In the genomic region with DNA sequence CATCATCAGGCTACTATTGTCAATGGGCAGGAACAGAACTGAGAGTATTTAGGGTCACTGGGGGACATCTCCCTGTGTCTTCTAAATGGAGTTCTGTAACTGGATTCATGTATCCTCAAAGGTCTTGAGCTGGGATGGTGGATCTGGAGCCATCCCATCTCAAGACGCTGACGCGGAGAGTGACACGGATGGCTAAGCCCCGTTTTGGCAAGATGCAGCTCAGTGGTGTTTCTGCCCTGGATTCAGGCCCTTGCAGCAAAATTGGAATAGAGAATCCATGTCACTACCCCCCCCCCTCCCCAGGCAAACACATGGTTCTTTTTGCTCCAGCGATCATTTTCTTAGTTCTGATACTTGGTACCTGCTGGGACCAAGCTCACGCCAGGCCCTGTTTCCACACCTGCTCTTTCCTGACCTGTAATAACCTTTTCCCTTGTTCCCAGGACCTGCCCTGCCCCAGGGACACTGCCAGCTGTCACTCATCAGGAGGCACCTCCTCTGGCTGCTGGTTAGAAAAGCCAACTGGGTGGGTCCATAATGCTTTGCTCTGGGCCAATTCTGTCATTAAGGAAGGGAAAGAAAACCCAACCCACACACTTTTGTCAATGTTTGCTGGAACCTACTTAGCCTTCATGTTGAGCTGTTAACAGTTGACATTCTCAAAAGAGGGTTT, we compare ENCODE assay signal across 13 mouse cellular contexts. TPM values are rescaled to one million over a fixed set of nuclear protein-coding genes. Genes with fewer than 3 reads are reported as not detected.
DNase-seq lines count a peak whose midpoint lies in the region; ATAC-seq and TF ChIP-seq lines count a peak whose summit lies in the region.
"Had no signal": no experiment of that assay in that cellular context is flagged by ENCODE, and none has a peak within 500 bp of the region (broad histone marks: within the 10 kb centered on the region; RNA-seq: fewer than 3 reads in every experiment).

No protein-coding gene starts in this region.

- H3K4me1 ChIP-seq in heart, embryonic 10.5 days = peaks cover 21% of the 10 kb centered on the region
- H3K4me1 ChIP-seq in liver, adult 2 months (ENCODE audit: control insufficient read depth, insufficient read depth, low read length) = peaks cover 4% of the 10 kb centered on the region; the same call in 1 of the 2 replicates
- H3K4me1 ChIP-seq in liver, embryonic 12.5 days = no peaks in the 10 kb centered on the region
- H3K4me1 ChIP-seq in lung, embryonic 14.5 days (ENCODE audit: insufficient read depth) = no peaks in the 10 kb centered on the region
- no peaks in the 10 kb centered on the region for H3K4me1 ChIP-seq in stomach, postnatal 0 days (replicated peaks; ENCODE audit: control insufficient read depth, insufficient read depth)
- no peaks in the 10 kb centered on the region for H3K4me1 ChIP-seq in midbrain, postnatal 0 days (ENCODE audit: insufficient read depth, low read length)

- no peak for TF ChIP-seq EP300 in stomach, postnatal 0 days (optimal IDR thresholded peaks at IDR 0.05)

- no peak overlapping the region for H3K4me2 ChIP-seq in liver, embryonic 12.5 days
- H3K4me2 ChIP-seq in lung, embryonic 14.5 days = no peak overlapping the region
- no peak overlapping the region for H3K4me2 ChIP-seq in stomach, postnatal 0 days (replicated peaks; ENCODE audit: low read depth)
- no peak overlapping the region for H3K4me2 ChIP-seq in midbrain, postnatal 0 days (ENCODE audit: low read depth, low read length, poor library complexity, severe bottlenecking)
- H3K4me2 ChIP-seq: limb, embryonic 15.5 days; midbrain, embryonic 11.5 days had no signal

- no peak for TF ChIP-seq POLR2A in liver, adult 2 months (IDR thresholded peaks at IDR 0.05; ENCODE audit: extremely low read depth, insufficient read depth, low read length)

- intact Hi-C loops in heart, postnatal 10 days (cut with DNase I) = no loop called here

- H3K79me2 ChIP-seq in liver, adult 2 months (ENCODE audit: control insufficient read depth, insufficient read depth, low read length) = no peaks in the 10 kb centered on the region

- DNase-seq in heart, postnatal 10 days = peak; percentile 32 to 54
- DNase-seq in heart, embryonic 10.5 days (ENCODE audit: low spot score) = no peak
- peak; percentile 88 for DNase-seq in liver, adult 2 months (ENCODE audit: extremely low read depth, low read depth, low spot score)
- DNase-seq in lung, embryonic 14.5 days = peak; percentile 46
- DNase-seq in stomach, postnatal 0 days (ENCODE audit: low spot score) = peak; percentile 66
- DNase-seq in midbrain, postnatal 0 days (ENCODE audit: low spot score) = no peak
- DNase-seq: thymus, postnatal 25 days had no signal

- no peaks in the 10 kb centered on the region for H3K9me3 ChIP-seq in heart, embryonic 10.5 days
- H3K9me3 ChIP-seq in liver, embryonic 12.5 days (replicated peaks) = no peaks in the 10 kb centered on the region
- no peaks in the 10 kb centered on the region for H3K9me3 ChIP-seq in lung, embryonic 14.5 days (ENCODE audit: low read depth, low read length)
- no peaks in the 10 kb centered on the region for H3K9me3 ChIP-seq in stomach, postnatal 0 days (ENCODE audit: control insufficient read depth, low read length)
- no peaks in the 10 kb centered on the region for H3K9me3 ChIP-seq in midbrain, postnatal 0 days (ENCODE audit: low read length)
- H3K9me3 ChIP-seq: limb, embryonic 15.5 days had no signal

- no peak overlapping the region for H3K4me3 ChIP-seq in heart, embryonic 10.5 days
- H3K4me3 ChIP-seq in liver, adult 2 months (ENCODE audit: insufficient read depth, low read depth, low read length) = no peak overlapping the region
- H3K4me3 ChIP-seq in liver, embryonic 12.5 days = no peak overlapping the region
- no peak overlapping the region for H3K4me3 ChIP-seq in lung, embryonic 14.5 days (ENCODE audit: low read depth, low read length)
- no peak overlapping the region for H3K4me3 ChIP-seq in stomach, postnatal 0 days (ENCODE audit: low read depth, low read length)
- no peak overlapping the region for H3K4me3 ChIP-seq in midbrain, postnatal 0 days (ENCODE audit: low read depth, low read length)
- H3K4me3 ChIP-seq: left cerebral cortex, adult 2 months; limb, embryonic 15.5 days had no signal

- no peaks in the 10 kb centered on the region for H3K27me3 ChIP-seq in heart, embryonic 10.5 days (ENCODE audit: insufficient read depth, poor library complexity, severe bottlenecking)
- H3K27me3 ChIP-seq in liver, adult 2 months (ENCODE audit: control insufficient read depth, insufficient read depth, low read length) = no peaks in the 10 kb centered on the region
- H3K27me3 ChIP-seq in liver, embryonic 12.5 days (replicated peaks) = no peaks in the 10 kb centered on the region
- H3K27me3 ChIP-seq in lung, embryonic 14.5 days (ENCODE audit: insufficient read depth, low read length) = no peaks in the 10 kb centered on the region
- H3K27me3 ChIP-seq in stomach, postnatal 0 days (ENCODE audit: control insufficient read depth, insufficient read depth, low read length) = no peaks in the 10 kb centered on the region
- H3K27me3 ChIP-seq in midbrain, postnatal 0 days (ENCODE audit: insufficient read depth, low read length) = no peaks in the 10 kb centered on the region
- H3K27me3 ChIP-seq: limb, embryonic 15.5 days had no signal

- H3K36me3 ChIP-seq in heart, embryonic 10.5 days = no peaks in the 10 kb centered on the region
- no peaks in the 10 kb centered on the region for H3K36me3 ChIP-seq in liver, adult 2 months (ENCODE audit: control insufficient read depth, insufficient read depth, low read length)
- H3K36me3 ChIP-seq in liver, embryonic 12.5 days = no peaks in the 10 kb centered on the region
- H3K36me3 ChIP-seq in lung, embryonic 14.5 days (ENCODE audit: insufficient read depth) = no peaks in the 10 kb centered on the region
- no peaks in the 10 kb centered on the region for H3K36me3 ChIP-seq in stomach, postnatal 0 days (ENCODE audit: control insufficient read depth, insufficient read depth, low read length)
- no peaks in the 10 kb centered on the region for H3K36me3 ChIP-seq in midbrain, postnatal 0 days (ENCODE audit: insufficient read depth, low read length)
- H3K36me3 ChIP-seq: limb, embryonic 15.5 days had no signal

- no peak for ATAC-seq in liver, embryonic 12.5 days
- peak; percentile 58; the same call in 1 of the 2 replicates for ATAC-seq in lung, embryonic 14.5 days (ENCODE audit: insufficient read depth)
- ATAC-seq in stomach, postnatal 0 days (ENCODE audit: low FRiP score, low TSS enrichment) = peak; percentile 88
- no peak for ATAC-seq in midbrain, postnatal 0 days (ENCODE audit: low FRiP score)

- WGBS in heart, embryonic 10.5 days = 88% methylated on average over 7 of the region's 7 CpGs
- 61% methylated on average over 7 of the region's 7 CpGs for WGBS in liver, adult 2 months
- 81% methylated on average over 7 of the region's 7 CpGs for WGBS in liver, embryonic 12.5 days (ENCODE audit: insufficient replicate concordance)
- 74% methylated on average over 7 of the region's 7 CpGs for WGBS in lung, embryonic 14.5 days
- 74% methylated on average over 7 of the region's 7 CpGs for WGBS in stomach, postnatal 0 days
- WGBS in midbrain, postnatal 0 days = 85% methylated on average over 7 of the region's 7 CpGs

- H3K9ac ChIP-seq in liver, adult 2 months (ENCODE audit: low read depth, low read length) = no peak overlapping the region
- no peak overlapping the region for H3K9ac ChIP-seq in liver, embryonic 12.5 days
- H3K9ac ChIP-seq in lung, embryonic 14.5 days = no peak overlapping the region
- H3K9ac ChIP-seq in stomach, postnatal 0 days (ENCODE audit: low read length) = no peak overlapping the region
- no peak overlapping the region for H3K9ac ChIP-seq in midbrain, postnatal 0 days (replicated peaks; ENCODE audit: low read length, poor library complexity, severe bottlenecking)
- H3K9ac ChIP-seq: limb, embryonic 15.5 days had no signal

- no peak overlapping the region for H3K27ac ChIP-seq in heart, embryonic 10.5 days
- H3K27ac ChIP-seq in liver, adult 2 months (replicated peaks; ENCODE audit: insufficient read depth, low read depth, low read length) = no peak overlapping the region
- no peak overlapping the region for H3K27ac ChIP-seq in liver, embryonic 12.5 days
- no peak overlapping the region for H3K27ac ChIP-seq in lung, embryonic 14.5 days (ENCODE audit: low read depth)
- no peak overlapping the region for H3K27ac ChIP-seq in stomach, postnatal 0 days (replicated peaks)
- H3K27ac ChIP-seq in midbrain, postnatal 0 days (ENCODE audit: low read depth, low read length) = no peak overlapping the region
- H3K27ac ChIP-seq: left cerebral cortex, adult 2 months; limb, embryonic 15.5 days had no signal

- TF ChIP-seq CTCF in liver, adult 2 months (IDR thresholded peaks at IDR 0.05; ENCODE audit: low read depth, low read length) = no peak
- no peak for TF ChIP-seq CTCF in lung, embryonic 14.5 days (IDR thresholded peaks at IDR 0.05; ENCODE audit: low read depth)
- TF ChIP-seq CTCF in stomach, postnatal 0 days (IDR thresholded peaks at IDR 0.05; ENCODE audit: low read depth) = no peak
- TF ChIP-seq CTCF in midbrain, postnatal 0 days (IDR thresholded peaks at IDR 0.05) = no peak

RNA-seq across cellular contexts. Expression of a gene that starts 38.1 kb away (rescaled TPM):
- total RNA-seq in heart, postnatal 10 days (2021) = not detected
- polyA plus RNA-seq in heart, embryonic 10.5 days (2016; fragmentation: Nextera tagmentation; extraction: Ambion mirVana) = not detected in 2 replicates
- not detected in 2 replicates for total RNA-seq in liver, adult 2 months (2014; rRNA removed)
- not detected in 2 replicates for polyA plus RNA-seq in liver, adult 2 months (2012; rRNA removed)
- not detected in 2 replicates for polyA plus RNA-seq in liver, embryonic 12.5 days (2016; fragmentation: Nextera tagmentation; extraction: Ambion mirVana)
- polyA plus RNA-seq in lung, embryonic 14.5 days (2014; fragmentation: Nextera tagmentation; extraction: Ambion mirVana) = not detected in 2 replicates
- polyA plus RNA-seq in stomach, postnatal 0 days (2015; fragmentation: Nextera tagmentation; extraction: Ambion mirVana) = not detected in 2 replicates
- 0.27 TPM in 1 of 2 replicates, not detected in the other for total RNA-seq in midbrain, postnatal 0 days (2014; rRNA removed)
- polyA plus RNA-seq in midbrain, postnatal 0 days (2015; fragmentation: Nextera tagmentation; extraction: Ambion mirVana) = 0.26 and 0.28 TPM in 2 replicates
- total RNA-seq: left cerebral cortex, adult 2 months had no signal
- polyA plus RNA-seq: gonadal fat pad, adult 2 months; intestine, embryonic 14.5 days; limb, embryonic 15.5 days had no signal

Comparison
In these comparisons a context has a peak if more than half of its experiments do, and no peak if none do; other contexts are left out.
1. DNase-seq: peak in heart, postnatal 10 days (2 of 2), liver, adult 2 months (single experiment), lung, embryonic 14.5 days (single experiment) and stomach, postnatal 0 days (single experiment); none in heart, embryonic 10.5 days (single experiment) and midbrain, postnatal 0 days (single experiment).
2. ATAC-seq: peak in lung, embryonic 14.5 days (single experiment) and stomach, postnatal 0 days (single experiment); none in liver, embryonic 12.5 days (single experiment) and midbrain, postnatal 0 days (single experiment).